Mouse (Mus musculus): ENCODE measurements around the gene Misp. TPM values are rescaled to one million over a fixed set of nuclear protein-coding genes. Genes with fewer than 3 reads are reported as not detected.
A peak's percentile ranks its signal among the peaks of the same experiment; 100 is the strongest.

Gene Misp
- polyA plus RNA-seq, 1 experiment from 2014 or later = 3.1 TPM

GRCm38 (mm10) chr10:79849941-79850628 is 29.3 kb downstream of the Misp start:
- Histone ChIP-seq H3K9ac (no peak overlapping the region), H3K27ac (no peak overlapping the region)

GRCm38 (mm10) chr10:79851653-79852052 is 30.9 kb downstream of the Misp start:
- Histone ChIP-seq H3K4me3 (0 out of 2 replicates have a peak overlapping the region, but pooled peaks have one; percentile 15), H3K4me1 (peaks cover 32% of the 10 kb centered on the region), H3K9me3 (no peaks in the 10 kb centered on the region), H3K27ac (peak overlapping the region; percentile 100), H3K27me3 (no peaks in the 10 kb centered on the region), H3K36me3 (peaks cover 5% of the 10 kb centered on the region), H3K4me2 (replicated peaks) (peak overlapping the region; percentile 99), H3K9ac (peak overlapping the region; percentile 53; the same call in 1 of the 2 replicates)
- ATAC-seq (ENCODE audit: insufficient number of reproducible peaks, insufficient read depth, low FRiP score, low TSS enrichment) = no peak
- WGBS = 59% methylated on average over 3 of the region's 3 CpGs

More at GRCm38 (mm10) chr10:79849941-79850628, 29.3 kb downstream of the Misp start:
- Histone ChIP-seq H3K4me1 (peaks cover 22% of the 10 kb centered on the region), H3K4me2 (replicated peaks) (no peak overlapping the region), H3K4me3 (no peak overlapping the region), H3K9me3 (no peaks in the 10 kb centered on the region), H3K27me3 (no peaks in the 10 kb centered on the region), H3K36me3 (no peaks in the 10 kb centered on the region)
- ATAC-seq (ENCODE audit: insufficient number of reproducible peaks, insufficient read depth, low FRiP score, low TSS enrichment) = no peak
- 86% methylated on average over 8 of the region's 8 CpGs for WGBS

GRCm38 (mm10) chr10:79852107-79852789 is 31.5 kb downstream of the Misp start:
- no peak for ATAC-seq (ENCODE audit: insufficient number of reproducible peaks, insufficient read depth, low FRiP score, low TSS enrichment)
- peaks cover 37% of the 10 kb centered on the region for H3K4me1 ChIP-seq

GRCm38 (mm10) chr10:79852827-79853226 is 32.0 kb downstream of the Misp start:
- Histone ChIP-seq H3K9ac (peak overlapping the region; percentile 53), H3K9me3 (no peaks in the 10 kb centered on the region), H3K27me3 (no peaks in the 10 kb centered on the region), H3K4me3 (peak overlapping the region; percentile 99), H3K36me3 (peaks cover 16% of the 10 kb centered on the region), H3K4me2 (replicated peaks) (peak overlapping the region; percentile 99), H3K4me1 (peaks cover 43% of the 10 kb centered on the region), H3K27ac (peak overlapping the region; percentile 100)
- no peak for ATAC-seq (ENCODE audit: insufficient number of reproducible peaks, insufficient read depth, low FRiP score, low TSS enrichment)
- 22% methylated on average over 8 of the region's 8 CpGs for WGBS

More at GRCm38 (mm10) chr10:79852107-79852789, 31.5 kb downstream of the Misp start:
- no peaks in the 10 kb centered on the region for H3K27me3 ChIP-seq
- peak overlapping the region; percentile 99 for H3K4me2 ChIP-seq (replicated peaks)
- peak overlapping the region; percentile 15; the same call in 1 of the 2 replicates for H3K4me3 ChIP-seq
- H3K36me3 ChIP-seq = peaks cover 10% of the 10 kb centered on the region
- H3K27ac ChIP-seq = peak overlapping the region; percentile 100
- WGBS = 34% methylated on average over 9 of the region's 9 CpGs
- H3K9me3 ChIP-seq = no peaks in the 10 kb centered on the region
- peak overlapping the region; percentile 53 for H3K9ac ChIP-seq

- peaks cover 49% of the 10 kb centered on the region for H3K4me1 ChIP-seq
- H3K9me3 ChIP-seq = no peaks in the 10 kb centered on the region
- H3K27me3 ChIP-seq = no peaks in the 10 kb centered on the region
- peaks cover 17% of the 10 kb centered on the region for H3K36me3 ChIP-seq
- WGBS = 0% methylated on average over 15 of the region's 15 CpGs
- H3K4me2 ChIP-seq (replicated peaks) = peak overlapping the region; percentile 99
- H3K4me3 ChIP-seq = peak overlapping the region; percentile 99
- H3K9ac ChIP-seq = peak overlapping the region; percentile 53
- H3K27ac ChIP-seq = peak overlapping the region; percentile 100
- ATAC-seq (ENCODE audit: insufficient number of reproducible peaks, insufficient read depth, low FRiP score, low TSS enrichment) = peak; percentile 65
Measured at GRCm38 (mm10) chr10:79853392-79853791, 32.6 kb downstream of the Misp start.

- WGBS = under 1% methylated on average over 75 of the region's 75 CpGs
Measured at GRCm38 (mm10) chr10:79853860-79854795, 33.3 kb downstream of the Misp start, which contains the start of gene Ptbp1. Gene Ptbp1, plus strand, starts transcription at chr10:79854427.

GRCm38 (mm10) chr10:79854801-79855541 is 34.2 kb downstream of the Misp start:
- peak; percentile 6; the same call in 1 of the 2 replicates for ATAC-seq (ENCODE audit: insufficient number of reproducible peaks, insufficient read depth, low FRiP score, low TSS enrichment)
- no peaks in the 10 kb centered on the region for H3K9me3 ChIP-seq
- peak overlapping the region; percentile 99 for H3K4me3 ChIP-seq
- under 1% methylated on average over 83 of the region's 83 CpGs for WGBS
- peak overlapping the region; percentile 99 for H3K4me2 ChIP-seq (replicated peaks)
- peaks cover 33% of the 10 kb centered on the region for H3K36me3 ChIP-seq
- H3K27me3 ChIP-seq = no peaks in the 10 kb centered on the region
- peak overlapping the region; percentile 100 for H3K9ac ChIP-seq
- peak overlapping the region; percentile 100 for H3K27ac ChIP-seq
- H3K4me1 ChIP-seq = peaks cover 54% of the 10 kb centered on the region

More at GRCm38 (mm10) chr10:79853860-79854795, 33.3 kb downstream of the Misp start, which contains the start of gene Ptbp1:
- peak; percentile 89 for ATAC-seq (ENCODE audit: insufficient number of reproducible peaks, insufficient read depth, low FRiP score, low TSS enrichment)
- Histone ChIP-seq H3K4me2 (replicated peaks) (peak within 1 kb of the TSS; percentile 99), H3K36me3 (peaks cover 25% of the 10 kb centered on the region), H3K9ac (peak within 1 kb of the TSS; percentile 100), H3K27me3 (no peaks in the 10 kb centered on the region), H3K27ac (peak within 1 kb of the TSS; percentile 100), H3K9me3 (no peaks in the 10 kb centered on the region), H3K4me3 (peak within 1 kb of the TSS; percentile 99), H3K4me1 (peaks cover 54% of the 10 kb centered on the region)

- H3K9ac ChIP-seq = peak overlapping the region; percentile 100
- H3K4me1 ChIP-seq = peaks cover 54% of the 10 kb centered on the region
- H3K36me3 ChIP-seq = peaks cover 40% of the 10 kb centered on the region
- H3K27me3 ChIP-seq = no peaks in the 10 kb centered on the region
- H3K4me2 ChIP-seq (replicated peaks) = peak overlapping the region; percentile 99
- no peak for ATAC-seq (ENCODE audit: insufficient number of reproducible peaks, insufficient read depth, low FRiP score, low TSS enrichment)
- no peaks in the 10 kb centered on the region for H3K9me3 ChIP-seq
- H3K4me3 ChIP-seq = peak overlapping the region; percentile 99
- H3K27ac ChIP-seq = peak overlapping the region; percentile 100
- WGBS = 5% methylated on average over 10 of the region's 10 CpGs
Measured at GRCm38 (mm10) chr10:79855558-79856184, 34.9 kb downstream of the Misp start.

GRCm38 (mm10) chr10:79856280-79856679 is 35.5 kb downstream of the Misp start:
- Histone ChIP-seq H3K9me3 (no peaks in the 10 kb centered on the region), H3K9ac (peak overlapping the region; percentile 100), H3K27me3 (no peaks in the 10 kb centered on the region), H3K4me2 (replicated peaks) (peak overlapping the region; percentile 99), H3K4me3 (peak overlapping the region; percentile 99), H3K4me1 (peaks cover 51% of the 10 kb centered on the region), H3K27ac (peak overlapping the region; percentile 68), H3K36me3 (peaks cover 46% of the 10 kb centered on the region)
- WGBS = 53% methylated on average over 6 of the region's 6 CpGs
- no peak for ATAC-seq (ENCODE audit: insufficient number of reproducible peaks, insufficient read depth, low FRiP score, low TSS enrichment)

- 55% methylated on average over 7 of the region's 7 CpGs for WGBS
- peaks cover 52% of the 10 kb centered on the region for H3K36me3 ChIP-seq
Measured at GRCm38 (mm10) chr10:79856704-79857451, 36.1 kb downstream of the Misp start.

More at GRCm38 (mm10) chr10:79856704-79857451, 36.1 kb downstream of the Misp start:
- no peaks in the 10 kb centered on the region for H3K27me3 ChIP-seq
- H3K27ac ChIP-seq = peak overlapping the region; percentile 68
- H3K4me2 ChIP-seq (replicated peaks) = peak overlapping the region; percentile 99
- no peak for ATAC-seq (ENCODE audit: insufficient number of reproducible peaks, insufficient read depth, low FRiP score, low TSS enrichment)
- H3K9ac ChIP-seq = peak overlapping the region; percentile 100
- no peaks in the 10 kb centered on the region for H3K9me3 ChIP-seq
- H3K4me3 ChIP-seq = peak overlapping the region; percentile 99
- peaks cover 45% of the 10 kb centered on the region for H3K4me1 ChIP-seq
